Mouse (Mus musculus) embryonic facial prominence, embryonic 12.5 days (tissue): ENCODE measurements at regions not wholly inside any gene's neighbourhood (a gene's known extent, or its start where the extent isn't known, plus 50 kb on each side); places are given as distances from the start of the nearest gene placed in this dataset.

Source experiments
- ATAC-seq: fragments of 200-750 bp; cut with Nextera tagmentation; 2 replicates; pipeline ENCODE4 v1.8.0; 2017; ENCODE audit not compliant: insufficient number of reproducible peaks, insufficient read depth, low FRiP score, low TSS enrichment
- H3K27ac ChIP-seq: fragments of 300-500 bp; sonication (generic); 2 replicates; pipeline ENCODE4 v1.5.1; 2016; ENCODE audit warnings: mild to moderate bottlenecking
- H3K27me3 ChIP-seq: fragments of 300-500 bp; sonication (generic); 2 replicates; pipeline ENCODE4 v1.6.1; 2016; ENCODE audit warnings: mild to moderate bottlenecking, moderate library complexity
- H3K36me3 ChIP-seq: fragments of 300-500 bp; sonication (generic); 2 replicates; pipeline ENCODE4 v1.6.1; 2016; ENCODE audit warnings: mild to moderate bottlenecking
- H3K4me1 ChIP-seq: fragments of 300-500 bp; sonication (generic); 2 replicates; pipeline ENCODE4 v1.6.1; 2016
- H3K4me2 ChIP-seq: fragments of 300-500 bp; sonication (generic); replicated peaks from 2 replicates; pipeline ENCODE4 v1.6.1; 2016; ENCODE audit warnings: mild to moderate bottlenecking, moderate library complexity
- H3K4me3 ChIP-seq: fragments of 300-500 bp; sonication (generic); 2 replicates; pipeline ENCODE4 v1.5.1; 2016; ENCODE audit warnings: mild to moderate bottlenecking
- H3K9ac ChIP-seq: fragments of 300-500 bp; sonication (generic); 2 replicates; pipeline ENCODE4 v1.6.1; 2016; ENCODE audit warnings: mild to moderate bottlenecking, moderate library complexity
- H3K9me3 ChIP-seq: fragments of 300-500 bp; sonication (generic); 2 replicates; pipeline ENCODE4 v1.6.1; 2016; ENCODE audit warnings: mild to moderate bottlenecking, moderate library complexity
- whole genome bisulfite sequencing: fragments of 180-500 bp; shearing (Covaris S2); methylation state at CpG from one replicate; pipeline ENCODE4 v1.1.7; 2016; 5-methylcytosine and 5-hydroxymethylcytosine counted together

DNA sequence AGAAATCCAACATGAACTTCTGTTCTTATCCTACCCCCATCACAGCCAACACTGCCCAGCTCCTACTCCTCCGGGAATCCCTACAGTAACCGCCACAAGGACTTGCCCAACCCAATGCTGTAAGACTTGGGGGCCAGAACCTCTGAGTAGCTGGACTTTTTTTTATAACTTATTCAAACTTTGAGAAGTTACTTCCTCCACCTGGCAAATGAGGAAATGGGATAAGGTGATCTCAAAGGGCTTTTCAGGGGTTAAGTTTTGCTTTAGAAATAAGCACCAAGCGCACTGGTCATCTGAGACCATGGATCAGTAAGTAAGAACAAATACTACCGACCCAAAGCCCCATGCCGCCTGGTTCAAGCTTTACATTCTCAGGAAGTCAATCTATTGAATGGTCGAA, 198.6 kb upstream of the Klf14 start:
- no peak overlapping the region for H3K4me3 ChIP-seq
- 83% methylated on average over 6 of the region's 6 CpGs for WGBS
- H3K4me2 ChIP-seq: no peak overlapping the region
- no peaks in the 10 kb centered on the region for H3K9me3 ChIP-seq
- no peaks in the 10 kb centered on the region for H3K36me3 ChIP-seq
- H3K27ac ChIP-seq: no peak overlapping the region
- ATAC-seq: no peak
- H3K9ac ChIP-seq: no peak overlapping the region
- 0 out of 2 replicates have a peak, but pooled peaks cover 6% of the 10 kb centered on the region for H3K4me1 ChIP-seq
- no peaks in the 10 kb centered on the region for H3K27me3 ChIP-seq

DNA sequence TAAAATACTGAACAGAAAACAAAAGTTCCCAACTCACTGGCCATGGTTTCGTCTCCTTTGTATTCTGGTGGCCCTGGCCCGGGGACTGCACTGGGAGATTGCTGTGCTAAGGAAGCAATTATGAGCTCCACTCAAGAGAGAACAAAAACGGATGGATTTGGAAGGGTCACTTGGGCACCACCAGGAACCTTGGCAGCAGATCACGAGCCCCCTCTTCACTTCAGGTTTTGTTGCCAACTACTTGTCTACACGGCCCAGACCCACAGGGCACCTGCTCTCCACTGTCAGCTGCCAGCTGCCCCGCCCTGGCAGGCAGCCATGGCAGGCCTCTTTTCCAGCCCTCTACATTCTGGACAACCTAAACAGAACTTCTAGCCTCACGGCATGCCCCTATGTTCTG, 199.8 kb upstream of the Klf14 start:
- no peaks in the 10 kb centered on the region for H3K27me3 ChIP-seq
- WGBS: 75% methylated on average over 7 of the region's 7 CpGs
- H3K27ac ChIP-seq: no peak overlapping the region
- H3K36me3 ChIP-seq: no peaks in the 10 kb centered on the region
- 0 out of 2 replicates have a peak, but pooled peaks cover 6% of the 10 kb centered on the region for H3K4me1 ChIP-seq
- no peak overlapping the region for H3K4me2 ChIP-seq
- H3K9ac ChIP-seq: no peak overlapping the region
- no peak for ATAC-seq
- H3K9me3 ChIP-seq: no peaks in the 10 kb centered on the region
- no peak overlapping the region for H3K4me3 ChIP-seq

DNA sequence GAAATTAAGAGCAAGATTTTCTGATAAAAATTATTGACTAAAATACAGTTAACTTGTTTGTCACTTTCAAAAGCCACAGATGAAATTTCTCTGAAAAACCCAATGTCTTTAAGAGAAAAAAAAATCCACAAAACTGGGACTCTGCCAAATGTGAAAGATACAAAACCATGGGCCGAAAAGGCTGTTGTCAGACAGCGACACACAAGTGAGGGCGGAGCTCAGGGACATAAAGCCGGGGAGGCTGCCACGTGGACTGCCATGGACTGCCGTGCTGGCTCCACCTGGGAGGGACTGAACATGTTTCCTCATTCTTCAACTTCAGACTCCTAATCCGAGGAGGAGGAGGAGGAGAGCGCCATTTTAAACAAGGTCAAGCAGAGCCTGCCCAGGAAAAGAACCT, 200.4 kb upstream of the Klf14 start:
- Histone ChIP-seq H3K27me3 (no peaks in the 10 kb centered on the region), H3K36me3 (no peaks in the 10 kb centered on the region), H3K27ac (no peak overlapping the region), H3K9me3 (no peaks in the 10 kb centered on the region), H3K4me3 (no peak overlapping the region), H3K4me1 (0 out of 2 replicates have a peak, but pooled peaks cover 6% of the 10 kb centered on the region), H3K4me2 (no peak overlapping the region), H3K9ac (no peak overlapping the region)
- ATAC-seq: no peak
- WGBS: 61% methylated on average over 8 of the region's 8 CpGs

DNA sequence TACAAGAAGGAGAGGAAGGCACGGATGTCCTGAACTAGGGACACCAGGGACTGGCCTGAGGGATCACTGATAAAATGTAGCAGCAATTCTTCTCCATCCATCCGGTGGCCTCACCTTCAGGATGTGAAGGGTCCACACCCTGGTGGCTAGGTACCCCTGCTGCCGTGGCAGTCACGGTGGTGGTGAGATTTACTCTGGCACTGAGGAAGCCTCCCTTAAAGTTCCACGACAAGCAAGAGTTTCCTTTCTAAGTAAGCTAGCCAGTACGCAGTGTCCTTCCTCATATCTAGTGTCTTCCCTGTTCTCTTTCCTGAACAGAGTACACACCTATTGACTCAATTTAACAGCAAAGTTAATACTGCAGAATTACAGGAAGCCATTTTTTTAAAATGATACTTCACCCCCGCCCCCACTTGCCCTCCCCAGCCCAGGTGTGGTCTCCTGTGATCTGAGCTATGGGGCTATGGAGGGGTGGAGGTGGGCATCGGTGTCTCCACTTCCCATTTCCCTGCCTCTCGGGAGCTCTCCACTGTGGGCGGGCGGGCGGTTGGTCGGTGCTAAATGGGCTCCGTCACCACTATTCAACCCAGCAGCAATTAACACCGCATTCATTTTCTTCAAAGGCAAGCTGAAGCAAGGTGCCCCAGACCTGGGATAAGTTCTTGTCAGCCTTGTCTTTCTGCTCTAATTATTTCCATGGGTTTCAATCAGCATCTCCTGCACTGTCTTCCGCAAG, 201.2 kb upstream of the Klf14 start:
- H3K4me3 ChIP-seq: no peak overlapping the region
- H3K9me3 ChIP-seq: no peaks in the 10 kb centered on the region
- ATAC-seq: no peak
- 0 out of 2 replicates have a peak, but pooled peaks cover 6% of the 10 kb centered on the region for H3K4me1 ChIP-seq
- H3K4me2 ChIP-seq: no peak overlapping the region
- H3K27ac ChIP-seq: no peak overlapping the region
- 75% methylated on average over 16 of the region's 16 CpGs for WGBS
- no peaks in the 10 kb centered on the region for H3K27me3 ChIP-seq
- no peak overlapping the region for H3K9ac ChIP-seq
- no peaks in the 10 kb centered on the region for H3K36me3 ChIP-seq

DNA sequence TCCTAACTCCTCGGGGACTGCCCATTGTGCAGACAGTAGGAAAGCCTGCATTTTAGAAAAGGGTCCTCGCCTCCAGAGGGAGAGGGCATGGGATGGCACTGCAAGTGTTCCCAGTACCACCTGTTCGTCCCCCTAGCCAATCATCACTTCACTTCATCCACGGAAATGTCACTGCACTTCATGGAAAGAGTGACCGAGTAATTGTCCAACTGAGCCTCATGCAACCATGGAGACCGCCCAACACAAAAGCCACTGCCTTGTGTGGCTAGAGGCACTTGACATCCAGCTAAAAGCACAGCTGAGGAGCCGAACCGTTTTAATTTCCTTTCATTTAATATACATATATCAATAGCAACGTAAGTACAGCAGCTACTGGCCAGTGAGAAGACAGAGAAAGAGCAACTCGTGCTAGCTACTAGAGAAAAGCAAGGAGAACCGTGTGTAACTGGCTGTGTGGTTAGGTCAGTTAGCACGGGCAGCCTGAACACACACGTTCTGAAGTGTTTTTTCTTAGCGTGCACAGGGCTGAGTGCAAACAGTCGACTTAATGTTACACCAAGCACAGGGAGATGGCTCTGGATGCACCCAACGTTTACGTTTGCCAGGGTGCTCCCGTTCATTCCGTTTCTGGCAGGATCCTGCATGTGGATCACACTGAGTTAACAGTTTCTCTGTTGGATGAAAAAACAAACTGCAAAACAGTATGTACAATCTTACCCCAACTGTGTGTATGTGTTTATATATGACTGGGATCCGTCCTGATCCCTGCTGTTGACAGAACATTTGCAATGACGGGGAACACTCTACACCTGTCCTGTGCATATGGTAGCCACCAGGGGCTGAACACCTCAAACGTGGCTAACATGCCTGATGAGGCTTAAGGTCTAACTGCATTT, 202.8 kb upstream of the Klf14 start:
- no peak overlapping the region for H3K4me2 ChIP-seq
- no peak overlapping the region for H3K4me3 ChIP-seq
- H3K9me3 ChIP-seq: no peaks in the 10 kb centered on the region
- H3K27me3 ChIP-seq: no peaks in the 10 kb centered on the region
- no peak overlapping the region for H3K9ac ChIP-seq
- H3K36me3 ChIP-seq: no peaks in the 10 kb centered on the region
- no peak overlapping the region for H3K27ac ChIP-seq
- H3K4me1 ChIP-seq: 0 out of 2 replicates have a peak, but pooled peaks cover 6% of the 10 kb centered on the region
- WGBS: 82% methylated on average over 22 of the region's 22 CpGs
- no peak for ATAC-seq

DNA sequence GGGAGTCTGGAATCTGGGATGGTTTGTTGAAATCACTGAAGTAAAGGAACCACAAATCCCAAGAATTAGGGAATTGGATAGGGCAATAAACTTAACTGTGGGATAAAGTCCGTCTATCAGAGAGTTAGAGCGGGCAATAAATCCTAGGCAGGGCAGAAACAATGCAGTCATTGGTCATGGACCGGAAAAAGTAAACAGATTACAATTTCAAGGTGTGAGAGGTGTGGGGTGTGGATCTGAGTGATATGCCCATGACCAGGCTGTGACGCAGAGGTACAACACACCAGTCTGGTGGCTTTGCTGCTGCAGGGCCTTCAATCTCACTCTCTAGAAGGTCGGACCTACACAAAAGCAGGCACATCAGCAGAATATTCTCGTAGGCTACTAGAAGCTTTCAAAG, 206.1 kb upstream of the Klf14 start:
- Histone ChIP-seq H3K4me1 (0 out of 2 replicates have a peak, but pooled peaks cover 6% of the 10 kb centered on the region), H3K27me3 (no peaks in the 10 kb centered on the region), H3K4me2 (no peak overlapping the region), H3K9me3 (no peaks in the 10 kb centered on the region), H3K4me3 (no peak overlapping the region), H3K36me3 (no peaks in the 10 kb centered on the region), H3K27ac (no peak overlapping the region), H3K9ac (no peak overlapping the region)
- WGBS: 90% methylated on average over 6 of the region's 6 CpGs
- no peak for ATAC-seq

DNA sequence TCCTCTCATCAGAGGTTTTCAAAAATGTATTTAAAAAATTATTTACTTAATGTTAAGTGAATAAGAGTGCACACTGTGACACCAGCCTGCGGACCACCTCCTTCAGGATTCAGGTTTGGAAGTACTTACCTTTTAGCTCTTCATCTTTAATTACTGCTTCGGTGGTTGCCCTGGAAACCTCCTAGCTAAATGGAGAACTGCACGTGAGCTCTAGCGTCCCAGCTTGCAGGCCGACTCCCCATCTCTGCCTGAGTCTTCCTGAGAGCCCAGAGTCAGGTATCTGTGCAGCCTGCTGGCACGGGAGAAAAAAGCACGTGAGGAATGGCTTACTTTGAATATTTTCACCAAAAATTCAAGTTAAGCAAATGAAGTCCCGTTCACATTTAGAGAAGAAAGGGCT, 207.5 kb upstream of the Klf14 start:
- H3K9ac ChIP-seq: no peak overlapping the region
- WGBS: 60% methylated on average over 8 of the region's 8 CpGs
- ATAC-seq: no peak

DNA sequence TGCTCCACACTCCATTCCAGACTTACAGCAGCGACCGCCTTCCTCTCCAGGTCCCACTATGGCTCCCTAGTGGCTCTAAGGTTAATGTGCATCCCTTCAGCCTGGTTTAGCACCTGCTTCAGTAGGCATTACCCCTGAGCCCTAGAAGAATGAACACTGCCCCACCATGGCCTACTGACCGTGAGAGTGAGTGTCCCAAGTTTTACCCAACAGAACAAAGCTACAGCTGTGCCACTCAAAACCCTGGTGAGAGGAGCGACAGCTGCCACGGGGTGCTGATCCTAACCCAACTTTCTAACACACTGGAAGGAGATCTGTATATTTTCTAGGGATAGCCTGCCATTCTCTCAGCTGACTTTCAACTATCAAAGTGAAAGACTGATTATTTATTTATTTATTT, 208.9 kb upstream of the Klf14 start:
- H3K4me1 ChIP-seq: no peaks in the 10 kb centered on the region
- no peak overlapping the region for H3K27ac ChIP-seq
- H3K27me3 ChIP-seq: no peaks in the 10 kb centered on the region
- H3K9me3 ChIP-seq: no peaks in the 10 kb centered on the region
- no peaks in the 10 kb centered on the region for H3K36me3 ChIP-seq
- no peak overlapping the region for H3K9ac ChIP-seq
- ATAC-seq: no peak
- H3K4me2 ChIP-seq: no peak overlapping the region
- no peak overlapping the region for H3K4me3 ChIP-seq
- 81% methylated on average over 5 of the region's 5 CpGs for WGBS

More for the DNA sequence above, 207.5 kb upstream of the Klf14 start:
- H3K4me1 ChIP-seq: no peaks in the 10 kb centered on the region
- no peak overlapping the region for H3K4me3 ChIP-seq
- H3K36me3 ChIP-seq: no peaks in the 10 kb centered on the region
- H3K4me2 ChIP-seq: no peak overlapping the region
- H3K9me3 ChIP-seq: no peaks in the 10 kb centered on the region
- H3K27ac ChIP-seq: no peak overlapping the region
- H3K27me3 ChIP-seq: no peaks in the 10 kb centered on the region

DNA sequence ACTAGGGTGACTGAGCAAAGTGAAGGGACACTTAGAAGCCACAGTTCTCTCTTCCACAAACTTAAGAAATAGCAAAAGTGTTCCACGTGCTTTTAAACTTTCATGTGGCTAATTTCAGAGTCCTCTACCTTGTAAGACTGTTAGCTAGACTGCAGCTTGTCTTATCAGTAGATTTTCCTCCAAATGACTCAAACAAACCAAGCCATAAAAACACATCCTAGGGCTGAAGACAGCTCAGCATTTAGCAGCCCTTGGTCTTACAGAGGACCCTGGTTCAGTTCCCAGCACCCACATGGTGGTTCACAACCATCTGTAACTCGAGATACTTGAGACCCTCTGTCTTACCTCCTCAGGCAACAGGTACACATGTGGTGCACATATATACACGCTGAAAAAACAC, 209.9 kb upstream of the Klf14 start:
- Histone ChIP-seq H3K36me3 (no peaks in the 10 kb centered on the region), H3K9me3 (no peaks in the 10 kb centered on the region), H3K4me2 (no peak overlapping the region), H3K27me3 (no peaks in the 10 kb centered on the region), H3K9ac (no peak overlapping the region), H3K4me1 (no peaks in the 10 kb centered on the region), H3K27ac (no peak overlapping the region), H3K4me3 (no peak overlapping the region)
- ATAC-seq: no peak
- 78% methylated on average over 3 of the region's 3 CpGs for WGBS

DNA sequence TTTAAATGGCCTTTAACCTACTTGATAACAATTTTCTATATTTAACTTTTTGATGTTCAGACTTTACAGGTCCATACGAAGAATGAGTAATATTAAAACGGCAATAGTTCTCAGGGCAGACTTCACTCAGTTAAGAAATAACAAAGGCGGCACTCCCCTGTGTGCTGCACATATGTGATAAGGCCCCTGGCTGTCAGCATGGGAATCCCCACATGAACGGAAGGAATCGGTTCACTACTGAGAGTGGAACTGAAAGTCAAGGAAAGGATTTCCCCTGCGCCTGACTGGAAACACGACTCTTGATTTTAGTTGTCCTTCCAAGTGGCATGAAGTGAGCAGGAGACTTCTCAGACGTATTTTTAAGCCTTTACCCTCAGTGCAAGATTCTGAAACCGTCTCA, 210.5 kb upstream of the Klf14 start:
- H3K9ac ChIP-seq: no peak overlapping the region
- no peak for ATAC-seq
- H3K27ac ChIP-seq: no peak overlapping the region
- no peaks in the 10 kb centered on the region for H3K4me1 ChIP-seq
- no peaks in the 10 kb centered on the region for H3K27me3 ChIP-seq
- H3K4me2 ChIP-seq: no peak overlapping the region
- no peaks in the 10 kb centered on the region for H3K36me3 ChIP-seq
- no peaks in the 10 kb centered on the region for H3K9me3 ChIP-seq
- 83% methylated on average over 9 of the region's 9 CpGs for WGBS
- no peak overlapping the region for H3K4me3 ChIP-seq

DNA sequence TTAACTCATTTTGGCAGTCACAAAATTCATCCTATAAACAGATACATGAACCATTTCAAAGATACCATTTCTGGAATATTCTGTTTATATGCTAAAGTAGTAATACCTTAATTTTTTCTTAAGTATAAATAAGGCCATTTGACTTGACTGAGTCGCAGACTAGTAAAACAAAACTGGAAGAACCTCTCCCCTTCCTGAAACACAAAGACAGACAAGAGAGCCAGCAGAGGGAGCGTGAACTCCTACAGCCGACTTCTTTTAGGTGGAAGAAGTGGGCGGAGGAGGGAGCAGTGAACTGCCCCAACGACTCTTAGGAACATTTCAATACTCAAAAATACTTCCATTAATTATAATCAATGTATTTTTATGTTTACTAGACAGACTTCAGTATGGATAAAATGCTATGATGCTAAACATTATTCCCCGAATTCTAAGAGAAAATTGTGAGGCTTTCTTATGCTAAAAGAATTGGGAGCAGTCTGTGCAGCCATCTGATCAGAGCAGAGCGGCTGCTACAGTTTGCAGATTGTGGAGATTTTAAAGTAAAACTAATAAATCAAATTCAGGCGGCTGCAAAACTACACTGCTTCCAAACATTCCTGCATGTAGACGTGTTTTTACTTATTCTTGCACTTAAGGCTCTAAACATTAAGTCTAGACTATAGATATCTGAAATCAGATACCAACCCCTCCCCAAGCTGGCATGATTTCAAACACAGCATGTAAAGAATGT, 211.2 kb upstream of the Klf14 start:
- H3K4me3 ChIP-seq: no peak overlapping the region
- no peaks in the 10 kb centered on the region for H3K9me3 ChIP-seq
- no peak overlapping the region for H3K27ac ChIP-seq
- H3K4me1 ChIP-seq: no peaks in the 10 kb centered on the region
- no peak overlapping the region for H3K9ac ChIP-seq
- no peaks in the 10 kb centered on the region for H3K36me3 ChIP-seq
- no peak for ATAC-seq
- WGBS: 56% methylated on average over 9 of the region's 9 CpGs
- H3K27me3 ChIP-seq: no peaks in the 10 kb centered on the region
- H3K4me2 ChIP-seq: no peak overlapping the region
